Mouse (Mus musculus): Measurements from ENCODE around the gene Msmo1.

Msmo1 gene

GRCm38 (mm10) chr8:64733271-64733943 is at the start of gene Msmo1:
Msmo1 (minus strand) TSS chr8:64733792.
- DNase-seq (ENCODE audit: low read depth, low spot score): peak; percentile 100

GRCm38 (mm10) chr8:64781947-64782346 is 48.4 kb upstream of the Msmo1 start:
- DNase-seq (ENCODE audit: low read depth, low spot score): no peak

- DNase-seq (ENCODE audit: low read depth, low spot score): peak; percentile 83
Measured at GRCm38 (mm10) chr8:64777925-64778324, 44.3 kb upstream of the Msmo1 start.

- no peak for DNase-seq (ENCODE audit: low read depth, low spot score)
Measured at GRCm38 (mm10) chr8:64774136-64774535, 40.5 kb upstream of the Msmo1 start.

- no peak for DNase-seq (ENCODE audit: low read depth, low spot score)
Measured at GRCm38 (mm10) chr8:64770814-64771213, 37.2 kb upstream of the Msmo1 start.

- DNase-seq (ENCODE audit: low read depth, low spot score): peak; percentile 52
Measured at GRCm38 (mm10) chr8:64769586-64769985, 36.0 kb upstream of the Msmo1 start.

GRCm38 (mm10) chr8:64768645-64769044 is 35.1 kb upstream of the Msmo1 start:
- DNase-seq (ENCODE audit: low read depth, low spot score): no peak

- no peak for DNase-seq (ENCODE audit: low read depth, low spot score)
Measured at GRCm38 (mm10) chr8:64767047-64767446, 33.5 kb upstream of the Msmo1 start.

GRCm38 (mm10) chr8:64764075-64764474 is 30.5 kb upstream of the Msmo1 start:
- no peak for DNase-seq (ENCODE audit: low read depth, low spot score)

GRCm38 (mm10) chr8:64762751-64763150 is 29.2 kb upstream of the Msmo1 start:
- DNase-seq (ENCODE audit: low read depth, low spot score): no peak

- no peak for DNase-seq (ENCODE audit: low read depth, low spot score)
Measured at GRCm38 (mm10) chr8:64761430-64761829, 27.8 kb upstream of the Msmo1 start.

- peak; percentile 73 for DNase-seq (ENCODE audit: low read depth, low spot score)
Measured at GRCm38 (mm10) chr8:64757956-64758355, 24.4 kb upstream of the Msmo1 start.

- DNase-seq (ENCODE audit: low read depth, low spot score): no peak
Measured at GRCm38 (mm10) chr8:64746215-64747058, 12.8 kb upstream of the Msmo1 start.

GRCm38 (mm10) chr8:64740547-64741211 is 7.1 kb upstream of the Msmo1 start:
- DNase-seq (ENCODE audit: low read depth, low spot score): no peak

- no peak for DNase-seq (ENCODE audit: low read depth, low spot score)
Measured at GRCm38 (mm10) chr8:64738916-64739315, 5.3 kb upstream of the Msmo1 start.

GRCm38 (mm10) chr8:64736767-64737323 is 3.3 kb upstream of the Msmo1 start:
- DNase-seq (ENCODE audit: low read depth, low spot score): no peak

GRCm38 (mm10) chr8:64735161-64735560 is 1.6 kb upstream of the Msmo1 start:
- no peak for DNase-seq (ENCODE audit: low read depth, low spot score)

- no peak for DNase-seq (ENCODE audit: low read depth, low spot score)
Measured at GRCm38 (mm10) chr8:64732596-64732995, 996 bp downstream of the Msmo1 start.

GRCm38 (mm10) chr8:64728156-64728555 is 5.4 kb downstream of the Msmo1 start:
- no peak for DNase-seq (ENCODE audit: low read depth, low spot score)

- DNase-seq (ENCODE audit: low read depth, low spot score): no peak
Measured at GRCm38 (mm10) chr8:64726190-64726695, 7.3 kb downstream of the Msmo1 start.

- DNase-seq (ENCODE audit: low read depth, low spot score): no peak
Measured at GRCm38 (mm10) chr8:64723206-64723605, 10.4 kb downstream of the Msmo1 start.

GRCm38 (mm10) chr8:64717868-64718267 is 15.7 kb downstream of the Msmo1 start:
- DNase-seq (ENCODE audit: low read depth, low spot score): peak; percentile 57
